Mouse (Mus musculus) G1E (cell line): ENCODE data around the gene Atp6v1f. TPM values are rescaled to one million over a fixed set of nuclear protein-coding genes. Genes with fewer than 3 reads are reported as not detected.
A peak's percentile ranks its signal among the peaks of the same experiment; 100 is the strongest.

Experiments used
- ATAC-seq: 2 replicates; pipeline ENCODE4 v1.8.0; 2016; ENCODE audit warnings: mild to moderate bottlenecking; ENCODE audit not compliant: insufficient number of reproducible peaks, poor library complexity, low FRiP score, severe bottlenecking; ENCODE audit errors: extremely low read depth
- DNase-seq: peaks from one replicate; pipeline ENCODE4 v3.0.0; 2012; ENCODE audit warnings: low spot score
- H3K27me3 ChIP-seq: 2 replicates; pipeline ENCODE4 v1.6.1; 2012; ENCODE audit warnings: mild to moderate bottlenecking, low read length, inconsistent platforms; ENCODE audit not compliant: insufficient read depth
- H3K36me3 ChIP-seq: replicated peaks from 2 replicates; pipeline ENCODE3; 2012; ENCODE audit warnings: mild to moderate bottlenecking, inconsistent platforms
- H3K4me1 ChIP-seq: 2 replicates; pipeline ENCODE4 v1.6.1; 2012; ENCODE audit warnings: low read depth, low read length, inconsistent platforms, mixed read lengths; ENCODE audit not compliant: insufficient read depth
- H3K4me3 ChIP-seq: 2 replicates; pipeline ENCODE4 v1.5.1; 2012; ENCODE audit warnings: low read depth, mild to moderate bottlenecking, inconsistent platforms, low read length, moderate library complexity, mixed read lengths
- H3K9me3 ChIP-seq: replicated peaks from 2 replicates; pipeline ENCODE4 v1.6.1; 2012; ENCODE audit warnings: inconsistent platforms
- CTCF ChIP-seq: IDR thresholded peaks from 2 replicates; pipeline ENCODE4 v1.5.1; 2012; ENCODE audit warnings: low read depth, low read length, inconsistent platforms, mixed read lengths
- GATA1 ChIP-seq: IDR thresholded peaks from 2 replicates; pipeline ENCODE4 v1.6.1; 2012; ENCODE audit warnings: borderline replicate concordance, low read length, inconsistent platforms, mixed read lengths
- GATA2 ChIP-seq: IDR thresholded peaks from 2 replicates; pipeline ENCODE4 v1.6.1; 2012; ENCODE audit warnings: low read depth, low read length, inconsistent platforms, borderline replicate concordance
- POLR2AphosphoS5 ChIP-seq: IDR thresholded peaks from 2 replicates; pipeline ENCODE4 v1.6.1; 2012; ENCODE audit warnings: low read depth, low read length, inconsistent platforms; ENCODE audit not compliant: insufficient replicate concordance
- TAL1 ChIP-seq: conservative IDR thresholded peaks from 2 replicates; pipeline ENCODE4 v1.6.1; 2012; ENCODE audit warnings: low read depth, low read length, inconsistent platforms, mixed read lengths
- polyA plus RNA-seq: library from polyadenylated mRNA; stranded (reverse); fragments of >175 nt; gene quantifications from 2 replicates; pipeline ENCODE4 v1.2.3, GENCODE M21; 2012
- total RNA-seq, 2 experiments: library from RNA; stranded (forward) in 1 of 2; stranded (reverse) in 1 of 2; fragments of 200-1000 nt in 1 of 2; fragments of >200 nt in 1 of 2; fragmentation: Nextera tagmentation in 1 of 2; gene quantifications; 2 replicates each; pipeline ENCODE4 v1.2.3; 2014 to 2017

Gene Atp6v1f
- total and polyA plus RNA-seq, 3 experiments: 138 to 339 (median 201) TPM

DNA sequence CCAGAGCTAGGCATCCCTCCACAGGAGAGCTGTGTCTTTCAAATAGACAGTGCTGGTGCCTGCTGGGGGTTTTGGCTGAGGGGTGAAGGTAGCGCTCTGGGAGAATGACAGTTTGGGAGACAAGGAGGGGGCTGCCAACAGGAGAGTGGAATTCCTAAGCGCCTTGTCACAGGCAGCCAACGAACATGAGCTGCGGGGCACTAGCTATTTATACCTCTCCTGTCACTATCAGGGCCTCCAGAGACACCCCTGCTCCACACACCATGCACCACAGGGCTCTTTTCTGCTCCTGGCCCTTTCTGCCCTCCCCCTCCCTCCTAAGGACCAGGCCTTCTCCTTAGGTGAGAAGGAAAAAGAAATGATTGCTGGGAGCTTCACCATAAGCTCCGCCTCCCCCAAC, 36.0 kb upstream of the Atp6v1f start:
- TF ChIP-seq TAL1 (no peak), CTCF (no peak), GATA2 (no peak), POLR2AphosphoS5 (no peak), GATA1 (no peak)
- H3K4me1 ChIP-seq: peaks cover 58% of the 10 kb centered on the region
- ATAC-seq (no peak), DNase-seq (no peak)
- H3K27me3 ChIP-seq: peaks cover 48% of the 10 kb centered on the region
- no peak overlapping the region for H3K4me3 ChIP-seq
- no peaks in the 10 kb centered on the region for H3K36me3 ChIP-seq
- peaks cover 5% of the 10 kb centered on the region for H3K9me3 ChIP-seq

GRCm38 (mm10) chr6:29432156-29432555, 35.4 kb upstream of the Atp6v1f start:
- DNase-seq: no peak
- TF ChIP-seq POLR2AphosphoS5: no peak
- TF ChIP-seq CTCF: no peak
- no peak for TF ChIP-seq GATA2
- Histone ChIP-seq H3K9me3 (peaks cover 5% of the 10 kb centered on the region), H3K27me3 (peaks cover 53% of the 10 kb centered on the region), H3K36me3 (no peaks in the 10 kb centered on the region), H3K4me3 (no peak overlapping the region), H3K4me1 (peaks cover 65% of the 10 kb centered on the region)
- ATAC-seq: no peak

DNA sequence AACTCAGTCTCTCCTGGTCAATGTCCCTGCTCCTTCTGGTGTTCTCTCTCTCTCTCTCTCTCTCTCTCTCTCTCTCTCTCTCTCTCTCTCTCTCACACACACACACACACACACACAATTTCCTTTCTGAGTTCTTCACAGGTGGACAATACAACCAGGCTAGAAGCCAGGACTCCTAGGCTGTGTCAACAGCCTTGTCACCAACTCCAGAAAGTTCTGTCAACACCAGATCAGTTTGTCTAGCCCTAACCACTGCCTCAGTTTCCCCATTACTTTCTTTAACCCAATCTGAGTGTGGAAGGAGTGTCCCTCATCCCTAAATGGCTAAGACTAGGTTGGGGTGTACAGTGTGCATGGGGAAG, 34.9 kb upstream of the Atp6v1f start:
- H3K4me3 ChIP-seq: no peak overlapping the region
- H3K27me3 ChIP-seq: peaks cover 53% of the 10 kb centered on the region
- DNase-seq (no peak), ATAC-seq (no peak)
- H3K36me3 ChIP-seq: no peaks in the 10 kb centered on the region
- TF ChIP-seq TAL1 (no peak), CTCF (no peak), POLR2AphosphoS5 (no peak), GATA2 (no peak), GATA1 (no peak)
- peaks cover 68% of the 10 kb centered on the region for H3K4me1 ChIP-seq
- peaks cover 5% of the 10 kb centered on the region for H3K9me3 ChIP-seq

DNA sequence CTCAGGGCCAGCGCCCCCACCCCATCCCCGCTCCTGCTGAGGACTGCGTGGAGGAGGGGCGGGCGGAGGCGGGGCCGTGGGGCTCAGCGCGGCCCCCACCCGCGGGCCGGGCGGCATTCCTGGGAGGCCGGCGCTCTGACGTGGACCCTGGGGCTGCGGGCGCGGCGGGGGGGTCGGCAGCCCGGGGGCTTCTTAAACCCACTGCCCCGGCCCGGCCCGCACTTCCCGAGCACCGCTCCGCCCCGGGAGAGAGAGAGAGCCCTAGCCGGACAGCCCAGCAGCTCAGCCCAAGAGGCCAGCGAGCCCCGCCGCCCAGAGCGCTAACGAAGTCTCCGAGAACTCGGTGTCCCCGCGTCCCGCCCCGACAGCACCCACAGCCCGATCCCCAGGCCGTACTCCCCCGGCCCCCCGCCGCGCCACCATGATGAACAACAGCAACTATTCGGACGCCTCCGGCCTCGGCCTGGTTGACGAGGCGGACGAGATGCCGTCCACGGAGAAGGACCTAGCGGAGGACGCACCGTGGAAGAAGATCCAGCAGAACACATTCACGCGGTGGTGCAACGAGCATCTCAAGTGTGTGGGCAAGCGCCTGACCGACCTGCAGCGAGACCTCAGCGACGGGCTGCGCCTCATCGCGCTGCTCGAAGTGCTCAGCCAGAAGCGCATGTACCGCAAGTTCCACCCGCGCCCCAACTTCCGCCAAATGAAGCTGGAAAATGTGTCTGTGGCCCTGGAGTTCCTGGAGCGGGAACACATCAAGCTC, 34.3 kb upstream of the Atp6v1f start, which contains the start of gene Flnc:
TSS of gene Flnc (plus strand) at position 219 of the 766 bp plus-strand sequence.
- no peak for ATAC-seq
- DNase-seq: no peak
- no peak for TF ChIP-seq TAL1
- H3K4me3 ChIP-seq: peak within 1 kb of the TSS; percentile 45; the same call in 1 of the 2 replicates
- H3K27me3 ChIP-seq: peaks cover 58% of the 10 kb centered on the region
- peaks cover 5% of the 10 kb centered on the region for H3K9me3 ChIP-seq
- H3K36me3 ChIP-seq: no peaks in the 10 kb centered on the region
- peaks cover 72% of the 10 kb centered on the region for H3K4me1 ChIP-seq

DNA sequence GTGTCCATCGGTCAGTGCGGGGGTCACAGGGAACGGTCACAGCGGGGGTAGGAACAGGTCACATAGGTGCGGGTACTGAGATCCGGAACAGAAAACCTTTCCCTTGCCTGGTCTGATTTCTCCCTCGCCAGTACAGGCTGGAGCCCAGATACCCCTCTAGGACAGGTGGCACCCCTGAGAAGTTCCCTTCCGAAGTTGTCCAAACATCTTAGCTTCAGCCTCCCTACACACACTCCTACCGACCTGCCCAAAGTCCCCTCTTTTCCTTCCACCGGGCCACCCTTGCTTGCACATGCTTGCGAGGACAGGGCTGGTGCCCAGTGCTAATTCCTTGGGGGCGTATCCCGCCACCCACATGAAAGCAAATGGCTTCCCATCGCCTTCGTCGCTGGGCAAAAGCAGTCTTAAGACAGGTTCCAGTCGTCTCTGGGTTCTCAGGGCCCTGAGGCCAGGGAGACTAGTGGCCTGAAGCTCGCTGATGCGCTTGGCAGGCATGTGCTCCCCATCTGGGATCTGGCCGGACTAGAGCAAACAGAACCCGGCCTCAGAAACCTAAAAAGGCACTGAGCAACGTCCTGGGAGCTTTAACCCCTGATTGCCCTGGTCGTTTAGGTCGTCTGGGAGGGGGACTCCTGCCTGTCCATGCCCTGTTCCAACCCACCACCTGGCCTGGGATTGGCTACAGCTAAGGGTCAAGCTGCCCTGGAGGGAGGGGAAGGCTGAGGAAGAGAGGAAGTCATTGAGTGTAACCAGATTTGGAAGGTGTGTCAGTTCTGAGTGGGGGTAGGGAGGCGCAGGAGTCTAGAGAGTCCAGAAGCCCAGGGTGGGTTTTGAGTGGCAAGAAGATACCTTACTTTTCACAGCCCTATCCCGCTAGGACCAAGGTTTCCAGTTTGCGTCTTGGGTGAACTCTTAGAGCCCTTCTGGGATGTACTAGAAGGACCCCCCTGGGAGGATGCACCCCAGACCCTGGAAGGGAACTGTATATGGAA, 33.4 kb upstream of the Atp6v1f start:
- peaks cover 5% of the 10 kb centered on the region for H3K9me3 ChIP-seq
- no peaks in the 10 kb centered on the region for H3K36me3 ChIP-seq
- ATAC-seq (no peak), DNase-seq (no peak)
- peaks cover 65% of the 10 kb centered on the region for H3K27me3 ChIP-seq
- peak overlapping the region; percentile 45; the same call in 1 of the 2 replicates for H3K4me3 ChIP-seq
- no peak for TF ChIP-seq TAL1
- TF ChIP-seq CTCF: no peak
- TF ChIP-seq POLR2AphosphoS5: no peak
- TF ChIP-seq GATA2: no peak
- no peak for TF ChIP-seq GATA1
- H3K4me1 ChIP-seq: peaks cover 72% of the 10 kb centered on the region
